Mouse (Mus musculus) stomach, embryonic 16.5 days (tissue): ENCODE measurements around the gene Zglp1. TPM values are rescaled to one million over a fixed set of nuclear protein-coding genes. Genes with fewer than 3 reads are reported as not detected.

Experiments
- ATAC-seq: fragments of 200-750 bp; cut with Nextera tagmentation; 2 replicates; pipeline ENCODE4 v1.8.0; 2017; ENCODE audit warnings: moderate number of reproducible peaks, moderate TSS enrichment; ENCODE audit not compliant: insufficient read depth, low FRiP score
- H3K27ac ChIP-seq: fragments of 300-500 bp; sonication (generic); 2 replicates; pipeline ENCODE4 v1.5.1; 2014; ENCODE audit warnings: low read length
- H3K27me3 ChIP-seq: fragments of 300-500 bp; sonication (generic); 2 replicates; pipeline ENCODE4 v1.6.1; 2014; ENCODE audit warnings: low read length, control low read depth, mixed read lengths; ENCODE audit not compliant: control insufficient read depth, insufficient read depth
- H3K36me3 ChIP-seq: fragments of 300-500 bp; sonication (generic); 2 replicates; pipeline ENCODE4 v1.6.1; 2014; ENCODE audit warnings: low read length; ENCODE audit not compliant: control insufficient read depth, insufficient read depth
- H3K4me1 ChIP-seq: fragments of 300-500 bp; sonication (generic); 2 replicates; pipeline ENCODE4 v1.6.1; 2014; ENCODE audit warnings: low read length, control low read depth, mixed read lengths; ENCODE audit not compliant: control insufficient read depth, insufficient read depth
- H3K4me2 ChIP-seq: fragments of 300-500 bp; sonication (generic); 2 replicates; pipeline ENCODE4 v1.6.1; 2014; ENCODE audit warnings: low read depth, low read length, mixed read lengths
- H3K4me3 ChIP-seq: fragments of 300-500 bp; sonication (generic); replicated peaks from 2 replicates; pipeline ENCODE4 v1.5.1; 2014; ENCODE audit warnings: mild to moderate bottlenecking, low read length
- H3K9ac ChIP-seq: fragments of 300-500 bp; sonication (generic); 2 replicates; pipeline ENCODE4 v1.6.1; 2014; ENCODE audit warnings: low read length
- H3K9me3 ChIP-seq: fragments of 300-500 bp; sonication (generic); replicated peaks from 2 replicates; pipeline ENCODE4 v1.6.1; 2016; ENCODE audit warnings: low read length, control low read depth; ENCODE audit not compliant: control insufficient read depth
- WGBS: fragments of 180-500 bp; shearing (Covaris S2); extraction: QIAGEN DNeasy Blood & Tissue Kit; methylation state at CpG from one replicate; pipeline ENCODE4 v1.1.7; 2014; 5-methylcytosine and 5-hydroxymethylcytosine counted together
- microRNA counts: library from miRNA; unstranded; fragments of <30 nt; microRNA quantifications from one replicate; lab custom pipeline; 2016
- microRNA-seq: library from miRNA; unstranded; fragments of <30 nt; microRNA quantifications from one replicate; pipeline ENCODE4, GENCODE M21; 2016
- polyA plus RNA-seq: library from polyadenylated mRNA; unstranded; fragments of >200 nt; fragmentation: Nextera tagmentation; extraction: Ambion mirVana; gene quantifications from 2 replicates; pipeline ENCODE4 v1.2.1, GENCODE M21; 2015

Gene Zglp1
- polyA plus RNA-seq, 1 experiment from 2014 or later: 0.89 TPM

DNA sequence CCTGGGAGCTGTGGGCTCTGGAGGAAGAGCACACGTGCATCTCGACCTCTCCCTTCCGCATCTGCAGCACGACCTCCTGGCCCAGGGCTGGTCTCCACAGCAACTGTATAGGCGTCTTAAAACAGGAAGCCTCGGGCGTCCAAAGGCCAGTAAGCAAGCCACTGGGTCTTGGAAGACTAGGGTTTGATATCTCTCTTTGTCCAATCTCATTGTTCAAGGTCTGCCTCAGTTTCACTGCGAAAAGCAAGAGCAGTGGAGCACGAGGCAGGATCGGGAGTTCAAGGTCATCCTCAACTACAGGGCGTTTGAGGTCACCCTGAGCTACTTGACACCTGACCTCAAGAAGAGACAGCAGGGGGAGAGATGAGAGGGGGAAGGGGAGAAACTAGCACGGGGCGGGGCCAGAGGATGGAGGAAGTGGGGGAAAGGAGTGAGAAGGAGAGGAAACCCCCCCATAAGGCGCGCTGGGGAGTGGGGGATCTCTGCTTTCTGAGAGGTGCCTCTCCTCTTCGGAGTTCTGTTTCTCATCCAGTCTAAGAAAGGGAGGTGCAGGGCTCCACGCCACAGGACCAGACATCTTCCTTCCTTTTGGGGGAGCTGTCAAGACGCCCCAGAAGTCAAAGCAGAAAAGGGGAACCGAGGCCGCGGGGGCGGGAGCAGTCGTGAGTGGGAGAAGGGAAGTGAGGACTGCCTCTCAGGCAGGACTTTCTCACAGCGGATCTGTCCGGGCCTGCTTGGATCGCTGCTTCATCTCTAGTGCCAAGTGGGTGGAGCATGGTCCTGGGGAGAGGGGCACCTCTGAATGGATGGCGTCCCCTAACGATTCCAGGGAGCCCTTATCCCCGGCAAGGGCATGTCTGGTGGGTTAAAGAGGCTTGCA lies 52.0 kb downstream of the Zglp1 start:
- H3K9me3 ChIP-seq: no peaks in the 10 kb centered on the region
- WGBS: 3% methylated on average over 29 of the region's 29 CpGs
- ATAC-seq: peak; percentile 60
- peaks cover 10% of the 10 kb centered on the region for H3K27me3 ChIP-seq
- H3K27ac ChIP-seq: peak overlapping the region; percentile 38; the same call in 1 of the 2 replicates
- peak overlapping the region; percentile 72 for H3K4me2 ChIP-seq
- H3K9ac ChIP-seq: peak overlapping the region; percentile 68
- H3K4me1 ChIP-seq: peaks cover 24% of the 10 kb centered on the region
- no peaks in the 10 kb centered on the region for H3K36me3 ChIP-seq
- H3K4me3 ChIP-seq: peak overlapping the region; percentile 52

MicroRNAs encoded within 50 kb of the gene (microRNA counts, 519-probe panel; counts per million panel counts)
- microRNA mmu-miR-1900 (lab: Ali Mortazavi, UCI): 2,861 counts per million, percentile 65 among the panel's probes with 10 or more counts

Small RNAs within 50 kb of the gene (microRNA-seq; reads per million reads assigned to microRNA genes)
- gene Mir1900 (not detected), gene Mir7082 (not detected)

Other genes with a start within 250 kb of the Zglp1 start
- gene Rdh8, start 248.6 kb downstream of the Zglp1 start, polyA plus RNA-seq: not detected in 2 replicates
- gene A230050P20Rik, start 198.5 kb downstream of the Zglp1 start, polyA plus RNA-seq: 14.2 and 16.8 TPM in 2 replicates
- 8.2 and 9.1 TPM in 2 replicates for gene Angptl6, start 187.4 kb downstream of the Zglp1 start, polyA plus RNA-seq
- gene Ppan, start 178.9 kb downstream of the Zglp1 start, polyA plus RNA-seq: 74.6 and 77.5 TPM in 2 replicates
- 272 and 293 TPM in 2 replicates for gene Eif3g, start 168.5 kb downstream of the Zglp1 start, polyA plus RNA-seq
- gene Dnmt1, start 107.2 kb downstream of the Zglp1 start, polyA plus RNA-seq: 75.5 and 75.7 TPM in 2 replicates
- 38.2 and 39.9 TPM in 2 replicates for gene S1pr2, start 90.3 kb downstream of the Zglp1 start, polyA plus RNA-seq
- 131 and 141 TPM in 2 replicates for gene Mrpl4, start 64.4 kb downstream of the Zglp1 start, polyA plus RNA-seq
- gene Icam1, start 51.1 kb downstream of the Zglp1 start, polyA plus RNA-seq: 15.0 and 16.3 TPM in 2 replicates
- 5.9 and 8.6 TPM in 2 replicates for gene Icam4, start 37.7 kb downstream of the Zglp1 start, polyA plus RNA-seq
- gene Icam5, start 35.0 kb downstream of the Zglp1 start, polyA plus RNA-seq: 0.14 and 0.15 TPM in 2 replicates
- gene Gm49373, start 6.0 kb upstream of the Zglp1 start, polyA plus RNA-seq: 0.26 and 0.49 TPM in 2 replicates
- gene Fdx1l, start 6.5 kb upstream of the Zglp1 start, polyA plus RNA-seq: 48.7 and 49.7 TPM in 2 replicates
- 1.2 and 2.1 TPM in 2 replicates for gene Gm38431, start 24.9 kb upstream of the Zglp1 start, polyA plus RNA-seq
- 40.3 and 40.8 TPM in 2 replicates for gene Raver1, start 24.9 kb upstream of the Zglp1 start, polyA plus RNA-seq
- gene Tyk2, start 64.2 kb upstream of the Zglp1 start, polyA plus RNA-seq: 16.7 and 18.2 TPM in 2 replicates
- gene Cdc37, start 82.9 kb upstream of the Zglp1 start, polyA plus RNA-seq: 250 TPM in 2 replicates
- gene Pde4a, start 98.6 kb upstream of the Zglp1 start, polyA plus RNA-seq: 4.7 TPM in 2 replicates
- 52.5 and 56.4 TPM in 2 replicates for gene Keap1, start 172.3 kb upstream of the Zglp1 start, polyA plus RNA-seq
- 1.8 and 2.0 TPM in 2 replicates for gene S1pr5, start 181.3 kb upstream of the Zglp1 start, polyA plus RNA-seq
- 53.3 and 55.7 TPM in 2 replicates for gene Atg4d, start 198.2 kb upstream of the Zglp1 start, polyA plus RNA-seq
- gene Kri1, start 220.9 kb upstream of the Zglp1 start, polyA plus RNA-seq: 15.2 and 18.2 TPM in 2 replicates
- 47.4 and 51.5 TPM in 2 replicates for gene Cdkn2d, start 224.3 kb upstream of the Zglp1 start, polyA plus RNA-seq
- gene Ap1m2, start 245.2 kb upstream of the Zglp1 start, polyA plus RNA-seq: 77.7 and 86.3 TPM in 2 replicates